Mouse (Mus musculus): ENCODE results near the gene Mical3.

The Mical3 gene

GRCm38 (mm10) chr6:121130773-121131172, at the start of gene Mical3:
TSS of gene Mical3 (minus strand) at chr6:121130999.
- in situ Hi-C loops (cut with MboI; ENCODE audit: low sequenced_read_pairs) = no loop called here

DNA sequence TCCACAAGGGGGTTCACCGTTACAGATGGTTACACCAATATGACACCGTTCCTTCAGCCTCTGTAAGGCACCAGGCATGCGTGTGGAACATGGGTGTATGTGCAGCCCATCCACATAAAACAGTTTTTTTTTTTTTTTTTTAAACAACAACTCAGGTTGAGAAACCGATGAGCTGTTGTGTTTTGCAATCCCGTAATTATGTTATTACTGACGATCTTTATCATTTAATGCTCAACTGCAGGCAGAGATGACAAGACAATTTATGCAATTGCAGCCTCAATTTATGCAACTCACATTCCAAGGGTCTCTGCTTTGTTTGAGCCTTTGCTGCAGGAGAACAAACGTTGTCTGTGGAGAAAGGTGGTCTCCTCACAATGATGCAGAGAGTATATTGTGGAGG, 49.0 kb upstream of the Mical3 start:
- in situ Hi-C loops (cut with MboI; ENCODE audit: low sequenced_read_pairs) = loop anchor here (5.0 kb wide), 1 partner anchor 208 kb away; no protein-coding TSS in a partner anchor

GRCm38 (mm10) chr6:121178700-121179358, 48.0 kb upstream of the Mical3 start:
- in situ Hi-C loops (cut with MboI; ENCODE audit: low sequenced_read_pairs) = loop anchor here (5.0 kb wide), 1 partner anchor 207 kb away; no protein-coding TSS in a partner anchor

GRCm38 (mm10) chr6:121177118-121177708, 46.4 kb upstream of the Mical3 start:
- in situ Hi-C loops (cut with MboI; ENCODE audit: low sequenced_read_pairs) = loop anchor here (5.0 kb wide), 1 partner anchor 205 kb away; no protein-coding TSS in a partner anchor

DNA sequence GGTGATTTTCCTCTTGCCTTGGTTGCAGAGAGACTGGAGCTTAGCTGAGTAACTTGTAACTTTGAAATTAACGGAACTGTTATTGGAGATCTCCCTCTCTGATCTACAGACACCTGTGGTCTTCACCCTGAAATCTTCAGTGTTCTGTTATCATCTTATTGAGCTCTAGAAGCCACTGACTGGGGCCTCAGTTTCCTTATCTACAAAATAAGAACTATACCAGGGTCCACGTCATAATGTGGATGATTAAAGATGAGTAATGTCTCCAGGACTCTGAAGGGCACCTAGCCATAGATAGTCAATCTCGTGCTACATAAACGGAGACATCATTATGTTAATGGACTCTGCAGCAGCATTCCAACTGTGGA, 45.9 kb upstream of the Mical3 start:
- in situ Hi-C loops (cut with MboI; ENCODE audit: low sequenced_read_pairs) = loop anchor here (5.0 kb wide), 1 partner anchor 204 kb away; no protein-coding TSS in a partner anchor

DNA sequence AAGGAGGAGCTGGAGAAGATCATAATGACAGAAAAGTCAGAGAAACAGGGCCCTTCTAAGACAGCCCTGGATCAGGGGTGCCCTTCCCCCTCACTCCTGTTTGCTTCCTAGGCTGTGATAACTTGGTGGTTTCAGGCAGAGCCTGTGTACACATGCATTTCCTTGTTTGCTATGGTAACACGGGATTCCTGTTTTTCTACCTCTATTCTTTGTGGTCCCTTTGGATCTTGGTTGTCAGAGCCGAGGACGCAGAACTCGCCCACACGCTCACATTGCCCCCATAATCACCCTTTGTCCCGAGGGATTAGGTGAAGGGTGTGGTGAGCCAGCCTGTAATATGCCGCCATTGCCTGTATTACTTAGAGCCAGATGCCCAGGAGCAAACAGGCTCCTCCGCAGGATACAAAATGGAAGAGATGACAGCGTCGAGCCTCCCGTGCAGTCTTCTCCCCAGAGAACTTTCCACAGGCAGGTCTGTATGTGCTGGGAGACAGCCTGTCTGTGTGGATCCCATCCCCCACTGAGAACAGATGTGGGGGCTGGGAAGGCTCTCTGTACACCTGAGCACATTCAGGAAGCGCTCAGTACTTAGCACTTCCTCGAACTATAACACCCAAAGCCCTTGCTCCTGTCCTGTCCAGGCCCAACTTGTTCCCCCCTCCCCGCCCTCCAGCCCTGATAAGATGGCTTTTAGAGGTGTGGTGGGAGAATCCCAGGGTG, 45.4 kb upstream of the Mical3 start:
- in situ Hi-C loops (cut with MboI; ENCODE audit: low sequenced_read_pairs) = loop anchor here (5.0 kb wide), 1 partner anchor 204 kb away; no protein-coding TSS in a partner anchor

DNA sequence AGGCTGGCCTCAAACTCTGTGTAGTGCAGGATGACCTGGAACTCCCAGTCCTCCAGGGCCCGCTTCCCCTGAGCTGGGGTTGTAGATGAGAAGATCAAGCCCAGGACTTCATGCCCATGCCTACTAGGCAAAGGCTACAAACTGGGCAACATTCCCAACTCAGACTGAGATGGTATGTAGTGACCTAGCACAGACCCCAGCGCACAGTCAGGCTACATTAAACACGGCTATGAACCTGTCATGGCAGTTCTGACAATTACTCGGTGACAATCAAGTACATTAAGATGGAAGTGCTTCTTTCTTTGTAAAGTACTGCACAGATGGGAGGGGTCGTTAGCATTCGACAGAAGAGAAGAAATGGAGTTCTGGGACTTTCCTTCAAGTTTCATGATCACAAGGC, 44.0 kb upstream of the Mical3 start:
- in situ Hi-C loops (cut with MboI; ENCODE audit: low sequenced_read_pairs) = loop anchor here (5.0 kb wide), 1 partner anchor 202 kb away; no protein-coding TSS in a partner anchor

- in situ Hi-C loops (cut with MboI; ENCODE audit: low sequenced_read_pairs) = no loop called here
These were observed 42.7 kb upstream of the Mical3 start for GRCm38 (mm10) chr6:121173471-121173870.

DNA sequence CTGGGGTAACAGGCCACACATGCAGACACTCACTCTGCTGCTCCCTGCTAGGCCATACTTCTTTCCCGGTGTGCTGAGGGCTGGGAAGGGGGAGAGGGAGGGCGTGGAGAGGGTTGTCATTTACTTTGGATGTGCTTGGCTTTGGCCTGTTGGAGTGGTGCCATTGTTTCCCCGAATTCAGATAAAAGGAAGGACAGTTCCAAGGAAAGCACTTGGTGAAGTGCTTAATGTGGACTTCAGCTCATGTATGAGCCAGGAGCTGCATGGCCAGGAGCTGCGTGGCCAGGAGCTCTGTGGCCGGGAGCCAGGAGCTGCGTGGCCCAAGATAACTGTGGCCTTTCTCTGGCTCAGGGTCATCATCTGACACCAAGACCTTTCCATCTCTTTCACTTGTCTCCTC, 40.3 kb upstream of the Mical3 start:
- in situ Hi-C loops (cut with MboI; ENCODE audit: low sequenced_read_pairs) = no loop called here

- in situ Hi-C loops (cut with MboI; ENCODE audit: low sequenced_read_pairs) = no loop called here
These were observed 36.7 kb upstream of the Mical3 start for GRCm38 (mm10) chr6:121167381-121167975.

DNA sequence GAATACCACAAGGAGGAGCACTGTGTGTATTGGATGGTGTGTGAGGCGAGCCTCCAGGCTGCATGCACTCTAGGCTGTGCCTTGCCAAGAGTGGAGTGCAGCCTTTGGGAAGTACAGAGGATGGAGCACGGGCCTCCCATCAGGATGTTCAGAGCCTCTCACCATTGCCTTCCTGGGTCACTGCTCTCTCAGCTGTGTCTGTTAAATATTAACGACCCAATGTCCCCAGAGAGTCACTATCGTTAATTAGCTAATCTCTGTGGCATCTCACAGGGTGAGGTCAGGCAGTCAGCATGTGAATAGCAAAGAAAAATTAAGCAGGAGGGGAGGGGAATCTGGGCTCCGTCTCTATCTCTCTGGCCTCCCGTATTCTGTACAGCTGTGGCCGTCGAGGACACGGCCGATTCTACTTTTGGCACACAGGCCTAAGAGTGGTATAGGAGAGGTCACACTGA, 35.3 kb upstream of the Mical3 start:
- in situ Hi-C loops (cut with MboI; ENCODE audit: low sequenced_read_pairs) = no loop called here

- in situ Hi-C loops (cut with MboI; ENCODE audit: low sequenced_read_pairs) = no loop called here
These were observed 31.8 kb upstream of the Mical3 start for GRCm38 (mm10) chr6:121162616-121163015.

DNA sequence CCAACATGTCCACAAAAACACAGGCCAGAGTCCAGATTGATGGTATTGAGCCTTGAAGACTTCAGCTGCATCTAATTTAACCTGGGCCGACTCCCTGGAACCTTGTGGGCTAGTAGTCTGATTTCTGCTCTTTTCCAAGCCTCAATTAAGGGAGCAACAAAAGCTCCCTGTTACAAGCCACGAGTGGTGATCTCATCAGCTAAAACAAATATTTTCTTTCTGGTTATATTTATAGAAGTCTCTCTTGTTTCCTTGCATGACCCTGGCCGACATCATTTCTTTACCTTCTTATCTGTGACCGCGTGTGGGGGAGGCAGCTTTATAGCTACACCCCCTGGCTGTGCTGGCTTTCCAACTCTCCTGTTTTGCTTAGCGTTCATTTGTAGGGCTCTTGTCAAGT, 29.3 kb upstream of the Mical3 start:
- in situ Hi-C loops (cut with MboI; ENCODE audit: low sequenced_read_pairs) = no loop called here

DNA sequence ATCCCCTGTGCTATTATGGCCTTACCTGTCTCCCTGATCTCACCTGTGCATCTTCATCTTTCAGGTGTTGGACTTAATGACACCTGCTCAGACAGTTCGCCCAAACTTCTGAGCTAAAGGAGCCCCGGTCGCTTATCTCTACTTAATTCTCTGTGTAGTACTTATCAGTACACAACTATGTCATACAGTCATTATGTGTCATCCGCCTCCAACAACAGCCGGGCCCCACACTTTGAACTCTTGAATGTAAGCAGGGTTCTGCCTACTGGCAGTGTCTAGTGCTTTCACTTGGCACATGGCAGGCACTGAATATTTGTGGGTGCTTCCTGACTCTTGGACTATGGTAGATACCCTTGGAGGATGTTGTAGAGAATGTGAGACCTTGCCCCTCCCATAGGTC, 28.8 kb upstream of the Mical3 start:
- in situ Hi-C loops (cut with MboI; ENCODE audit: low sequenced_read_pairs) = no loop called here

GRCm38 (mm10) chr6:121156030-121156429, 25.2 kb upstream of the Mical3 start:
- in situ Hi-C loops (cut with MboI; ENCODE audit: low sequenced_read_pairs) = no loop called here

- in situ Hi-C loops (cut with MboI; ENCODE audit: low sequenced_read_pairs) = no loop called here
These were observed 23.9 kb upstream of the Mical3 start for GRCm38 (mm10) chr6:121154451-121155300.

- in situ Hi-C loops (cut with MboI; ENCODE audit: low sequenced_read_pairs) = no loop called here
These were observed 22.4 kb upstream of the Mical3 start for GRCm38 (mm10) chr6:121153177-121153576.

- in situ Hi-C loops (cut with MboI; ENCODE audit: low sequenced_read_pairs) = no loop called here
These were observed 20.9 kb upstream of the Mical3 start for GRCm38 (mm10) chr6:121151732-121152131.

- in situ Hi-C loops (cut with MboI; ENCODE audit: low sequenced_read_pairs) = no loop called here
These were observed 19.3 kb upstream of the Mical3 start for GRCm38 (mm10) chr6:121150126-121150525.

- in situ Hi-C loops (cut with MboI; ENCODE audit: low sequenced_read_pairs) = no loop called here
These were observed 18.6 kb upstream of the Mical3 start for GRCm38 (mm10) chr6:121149420-121149819.
